Mouse (Mus musculus) stomach, postnatal 0 days (tissue): ENCODE data around the gene Oprd1.

Source experiments
- CTCF ChIP-seq: IDR thresholded peaks from 2 replicates; pipeline ENCODE4 v1.5.1; 2016; ENCODE audit warnings: antibody characterized with exemption, low read depth, mild to moderate bottlenecking, moderate library complexity
- EP300 ChIP-seq: optimal IDR thresholded peaks from 2 replicates; pipeline ENCODE3; 2016; ENCODE audit warnings: antibody characterized with exemption

- TF ChIP-seq CTCF (no peak), EP300 (no peak)
Observed at GRCm38 (mm10) chr4:132167436-132167835, 23.1 kb upstream of the Oprd1 start.
